Mouse (Mus musculus): ENCODE measurements around the gene Pde12. TPM values are rescaled to one million over a fixed set of nuclear protein-coding genes. Genes with fewer than 3 reads are reported as not detected.

Gene Pde12
- 10 to 100 TPM; 11.5 to 13.2 TPM for polyA plus RNA-seq (2017; shearing (Covaris generic))

GRCm38 (mm10) chr14:26669292-26670073, at the start of gene Pde12:
Pde12 (minus strand) TSS chr14:26669883.

DNA sequence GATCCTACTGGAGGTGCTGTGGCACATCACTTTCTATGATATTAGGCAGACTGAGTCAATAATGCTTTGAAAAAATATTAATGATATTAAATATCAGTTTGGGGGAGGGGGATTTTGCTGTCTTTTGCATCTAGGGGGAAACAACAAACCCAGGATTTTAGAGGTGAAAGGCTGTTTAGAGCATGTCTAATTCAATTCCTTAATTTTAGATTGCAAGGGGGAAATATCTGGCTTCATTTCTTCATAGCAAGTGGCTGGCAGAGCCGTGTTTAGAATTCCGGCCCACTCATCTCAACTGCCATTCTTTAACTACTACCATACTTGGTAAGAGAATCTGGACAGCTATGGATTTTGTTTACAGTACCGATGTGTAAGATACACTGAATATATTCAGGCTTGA, 23.3 kb upstream of the Pde12 start, which contains the start of gene Dnah12:
Gene Dnah12 (plus strand): TSS at position 301 of the 400 bp plus-strand sequence.

GRCm38 (mm10) chr14:26637851-26638707, 31.6 kb downstream of the Pde12 start, which contains the start of gene Arf4:
Arf4 (plus strand) TSS chr14:26638074.

Other genes with a start within 250 kb of the Pde12 start
- 10 to 100 TPM; 42.6 to 47.6 TPM for gene Slmap, start 135.0 kb downstream of the Pde12 start, polyA plus RNA-seq (2017; shearing (Covaris generic))
- gene Dennd6a, start 96.0 kb downstream of the Pde12 start, polyA plus RNA-seq (2017; shearing (Covaris generic)), result 10 to 100 TPM; 20.6 to 26.1 TPM
- 100 to 1,000 TPM; 242 to 269 TPM for gene Arf4, start 31.8 kb downstream of the Pde12 start, polyA plus RNA-seq (2017; shearing (Covaris generic))
- under 1 TPM; 0.02 to 0.67 TPM for gene Dnah12, start 23.4 kb upstream of the Pde12 start, polyA plus RNA-seq (2017; shearing (Covaris generic))
- gene Asb14, start 224.7 kb upstream of the Pde12 start, polyA plus RNA-seq (2017; shearing (Covaris generic)), result 1 to 10 TPM in 1 of 2 experiments, under 1 TPM in 1; 0.78 to 1.0 TPM